Mouse (Mus musculus) liver, adult (tissue): ENCODE measurements at regions not wholly inside any gene's neighbourhood (a gene's known extent, or its start where the extent isn't known, plus 50 kb on each side); places are given as distances from the start of the nearest gene placed in this dataset.

Experiments used
- GATA4 ChIP-seq: IDR thresholded peaks from 2 replicates; pipeline ENCODE4 v1.6.1; 2014; ENCODE audit warnings: mild to moderate bottlenecking, low read length; ENCODE audit not compliant: insufficient replicate concordance

DNA sequence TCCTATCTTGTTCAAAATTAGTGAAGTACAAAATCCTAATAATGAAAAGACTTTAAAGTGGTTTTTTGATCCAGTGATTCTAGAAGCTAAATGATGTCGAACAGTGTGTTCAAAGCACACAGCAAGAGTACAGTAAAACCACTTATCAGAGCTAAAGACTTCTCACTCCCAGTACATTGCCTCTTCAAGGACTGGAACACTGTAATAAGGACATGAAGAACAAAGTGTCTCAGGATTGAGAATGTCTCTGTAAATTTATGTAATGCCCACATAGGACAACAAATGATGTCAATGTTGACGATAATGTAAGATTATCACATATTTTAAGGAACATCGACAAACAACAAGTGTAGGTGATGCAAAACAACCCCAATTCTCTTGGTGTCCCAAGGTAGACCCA lies 78.1 kb upstream of the Zpld1 start:
- no peak for TF ChIP-seq GATA4

GRCm38 (mm10) chr16:55357686-55358085 lies 59.9 kb upstream of the Zpld1 start:
- no peak for TF ChIP-seq GATA4

DNA sequence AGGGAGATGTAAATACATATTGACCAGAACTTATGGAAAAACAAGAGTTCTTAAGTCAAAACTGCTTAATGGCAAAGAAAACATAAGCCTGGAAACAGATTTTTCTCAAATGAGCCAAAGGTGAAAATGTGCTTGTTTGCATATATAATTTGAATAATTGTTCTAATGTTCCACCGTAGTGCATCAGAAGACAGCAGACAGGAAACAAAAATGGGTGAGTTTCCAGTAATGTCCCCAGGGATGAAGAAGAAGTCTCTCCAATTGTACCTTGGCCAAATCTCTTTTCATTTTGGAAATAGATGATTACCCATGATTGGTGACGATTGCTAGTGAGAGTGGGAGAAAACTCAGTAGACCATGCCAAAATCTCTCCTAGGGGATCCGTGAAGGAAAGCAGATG lies 58.3 kb upstream of the Zpld1 start:
- no peak for TF ChIP-seq GATA4
